Mouse (Mus musculus): ENCODE data around the gene Myo1e. TPM values are rescaled to one million over a fixed set of nuclear protein-coding genes. Genes with fewer than 3 reads are reported as not detected.

Myo1e gene
- polyA plus RNA-seq, 1 experiment from 2014 or later = 12.2 TPM

DNA sequence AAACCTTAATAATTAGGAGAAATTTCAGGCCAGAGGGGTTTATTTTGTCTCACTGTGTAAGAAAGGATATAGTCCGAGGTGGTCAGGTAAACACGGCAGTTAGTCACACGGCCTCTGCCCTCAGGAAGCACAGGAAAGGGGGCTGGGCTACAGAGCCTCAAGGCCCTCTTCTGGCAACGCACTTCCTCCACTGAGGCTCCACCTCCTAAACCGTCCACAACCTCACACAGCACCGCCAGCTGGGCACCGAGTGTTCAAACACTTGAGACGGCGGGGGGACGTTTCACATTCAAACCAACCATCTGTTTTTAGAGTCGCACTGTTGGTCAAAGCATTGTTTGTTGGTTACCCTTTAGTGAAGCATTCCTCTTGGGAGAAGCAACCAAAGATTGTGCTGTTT is 12.5 kb upstream of the Myo1e start:
- 76% methylated on average over 11 of the region's 11 CpGs for WGBS
- Histone ChIP-seq H3K4me1 (ENCODE audit: control insufficient read depth, insufficient read depth, low read length) (no peaks in the 10 kb centered on the region), H3K9ac (ENCODE audit: low read length) (no peak overlapping the region), H3K36me3 (ENCODE audit: control insufficient read depth, insufficient read depth) (no peaks in the 10 kb centered on the region), H3K4me2 (ENCODE audit: low read depth, low read length) (no peak overlapping the region), H3K9me3 (replicated peaks; ENCODE audit: control insufficient read depth, low read length) (no peaks in the 10 kb centered on the region), H3K27ac (ENCODE audit: low read length) (no peak overlapping the region), H3K4me3 (ENCODE audit: low read length) (no peak overlapping the region), H3K27me3 (ENCODE audit: control insufficient read depth, insufficient read depth, low read length) (no peaks in the 10 kb centered on the region)
- ATAC-seq (replicated peaks; ENCODE audit: extremely low read depth, insufficient read depth, low FRiP score) = no peak

DNA sequence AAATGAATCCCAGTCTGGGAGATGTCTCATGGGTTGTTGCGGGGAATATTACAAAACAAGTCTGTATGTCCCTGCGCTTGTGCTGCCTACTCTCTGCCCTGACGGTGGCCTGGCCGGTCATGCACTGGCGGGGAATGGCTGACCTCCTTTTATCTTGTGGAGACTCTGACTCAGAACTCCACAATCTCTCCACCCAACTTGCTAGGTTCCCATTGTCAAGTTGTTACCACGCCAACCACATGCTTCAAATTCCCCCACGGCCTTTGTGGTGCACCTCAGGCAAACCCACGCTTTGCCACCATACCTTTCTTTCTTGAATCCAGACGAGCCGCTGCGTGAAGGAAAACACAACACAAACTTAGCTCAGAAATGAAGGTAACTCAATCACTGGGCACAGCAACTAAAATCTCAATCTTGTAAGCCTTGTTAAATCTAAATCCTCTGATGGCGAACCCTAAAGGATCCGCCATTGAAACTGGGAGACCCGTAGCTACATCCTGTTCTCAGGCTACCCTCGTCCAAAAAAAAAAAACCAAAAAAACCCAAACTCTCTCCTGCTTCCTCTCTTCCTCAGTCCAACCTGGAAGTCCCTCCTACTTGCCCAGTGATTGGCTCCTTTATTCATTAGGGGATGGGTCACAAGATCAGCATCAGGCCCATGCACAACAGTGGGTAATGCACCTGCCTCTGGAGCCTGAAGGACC is 10.0 kb upstream of the Myo1e start:
- no peaks in the 10 kb centered on the region for H3K36me3 ChIP-seq (ENCODE audit: control insufficient read depth, insufficient read depth)
- 63% methylated on average over 15 of the region's 15 CpGs for WGBS
- ATAC-seq (replicated peaks; ENCODE audit: extremely low read depth, insufficient read depth, low FRiP score) = no peak
- no peaks in the 10 kb centered on the region for H3K9me3 ChIP-seq (replicated peaks; ENCODE audit: control insufficient read depth, low read length)
- no peaks in the 10 kb centered on the region for H3K4me1 ChIP-seq (ENCODE audit: control insufficient read depth, insufficient read depth, low read length)
- no peak overlapping the region for H3K9ac ChIP-seq (ENCODE audit: low read length)
- no peak overlapping the region for H3K4me3 ChIP-seq (ENCODE audit: low read length)
- H3K27me3 ChIP-seq (ENCODE audit: control insufficient read depth, insufficient read depth, low read length) = no peaks in the 10 kb centered on the region
- H3K4me2 ChIP-seq (ENCODE audit: low read depth, low read length) = no peak overlapping the region
- H3K27ac ChIP-seq (ENCODE audit: low read length) = no peak overlapping the region

DNA sequence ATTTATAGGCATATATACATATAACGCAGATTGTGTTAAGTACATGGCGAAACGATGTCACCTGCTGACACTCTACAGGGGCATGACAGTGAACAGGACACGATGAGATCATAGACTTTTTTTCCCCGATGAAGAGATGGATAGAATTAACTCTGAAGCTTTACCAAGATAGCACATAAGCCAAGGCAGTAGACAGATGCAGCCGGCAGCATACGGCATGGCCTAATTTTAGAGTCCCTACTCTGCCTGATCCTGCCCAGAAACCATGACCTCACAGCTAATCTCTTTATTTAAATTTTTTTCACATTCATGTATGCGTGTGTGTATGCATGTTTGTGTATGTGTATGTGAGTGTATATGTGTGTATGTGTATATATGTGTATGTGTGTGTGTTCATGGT is 9.2 kb upstream of the Myo1e start:
- Histone ChIP-seq H3K4me3 (ENCODE audit: low read length) (no peak overlapping the region), H3K4me2 (ENCODE audit: low read depth, low read length) (no peak overlapping the region), H3K27ac (ENCODE audit: low read length) (no peak overlapping the region), H3K27me3 (ENCODE audit: control insufficient read depth, insufficient read depth, low read length) (no peaks in the 10 kb centered on the region), H3K9me3 (replicated peaks; ENCODE audit: control insufficient read depth, low read length) (0 out of 2 replicates have a peak, but pooled peaks cover 3% of the 10 kb centered on the region), H3K4me1 (ENCODE audit: control insufficient read depth, insufficient read depth, low read length) (no peaks in the 10 kb centered on the region), H3K36me3 (ENCODE audit: control insufficient read depth, insufficient read depth) (no peaks in the 10 kb centered on the region), H3K9ac (ENCODE audit: low read length) (no peak overlapping the region)
- ATAC-seq (replicated peaks; ENCODE audit: extremely low read depth, insufficient read depth, low FRiP score) = 0 out of 2 replicates have a peak, but pooled peaks have one; percentile 55
- WGBS = 51% methylated on average over 8 of the region's 8 CpGs

DNA sequence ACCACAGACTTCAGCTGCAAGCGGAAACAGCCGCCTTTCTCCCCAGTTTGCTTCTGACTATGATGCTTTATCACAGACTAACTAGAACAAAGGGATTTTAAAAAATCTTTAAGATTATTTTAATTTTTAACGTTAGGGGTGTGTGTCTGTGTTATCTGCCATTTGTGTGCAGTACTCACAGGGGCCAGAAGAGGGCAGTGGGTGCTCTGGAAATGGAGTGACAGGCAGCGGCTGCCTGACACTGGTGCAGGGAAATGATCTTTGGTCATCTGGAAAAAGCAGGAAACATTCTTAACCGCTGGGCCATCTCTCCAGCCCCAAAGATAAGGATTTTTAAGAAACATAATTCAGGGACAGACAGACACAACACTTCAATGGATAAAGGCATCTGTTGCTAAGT is 4.4 kb upstream of the Myo1e start:
- 0 out of 2 replicates have a peak, but pooled peaks cover 3% of the 10 kb centered on the region for H3K9me3 ChIP-seq (replicated peaks; ENCODE audit: control insufficient read depth, low read length)
- no peak overlapping the region for H3K4me2 ChIP-seq (ENCODE audit: low read depth, low read length)
- ATAC-seq (replicated peaks; ENCODE audit: extremely low read depth, insufficient read depth, low FRiP score) = no peak
- H3K4me1 ChIP-seq (ENCODE audit: control insufficient read depth, insufficient read depth, low read length) = no peaks in the 10 kb centered on the region
- H3K9ac ChIP-seq (ENCODE audit: low read length) = no peak overlapping the region
- whole genome bisulfite sequencing = 54% methylated on average over 5 of the region's 5 CpGs
- no peak overlapping the region for H3K4me3 ChIP-seq (ENCODE audit: low read length)
- no peak overlapping the region for H3K27ac ChIP-seq (ENCODE audit: low read length)
- H3K36me3 ChIP-seq (ENCODE audit: control insufficient read depth, insufficient read depth) = no peaks in the 10 kb centered on the region
- no peaks in the 10 kb centered on the region for H3K27me3 ChIP-seq (ENCODE audit: control insufficient read depth, insufficient read depth, low read length)

DNA sequence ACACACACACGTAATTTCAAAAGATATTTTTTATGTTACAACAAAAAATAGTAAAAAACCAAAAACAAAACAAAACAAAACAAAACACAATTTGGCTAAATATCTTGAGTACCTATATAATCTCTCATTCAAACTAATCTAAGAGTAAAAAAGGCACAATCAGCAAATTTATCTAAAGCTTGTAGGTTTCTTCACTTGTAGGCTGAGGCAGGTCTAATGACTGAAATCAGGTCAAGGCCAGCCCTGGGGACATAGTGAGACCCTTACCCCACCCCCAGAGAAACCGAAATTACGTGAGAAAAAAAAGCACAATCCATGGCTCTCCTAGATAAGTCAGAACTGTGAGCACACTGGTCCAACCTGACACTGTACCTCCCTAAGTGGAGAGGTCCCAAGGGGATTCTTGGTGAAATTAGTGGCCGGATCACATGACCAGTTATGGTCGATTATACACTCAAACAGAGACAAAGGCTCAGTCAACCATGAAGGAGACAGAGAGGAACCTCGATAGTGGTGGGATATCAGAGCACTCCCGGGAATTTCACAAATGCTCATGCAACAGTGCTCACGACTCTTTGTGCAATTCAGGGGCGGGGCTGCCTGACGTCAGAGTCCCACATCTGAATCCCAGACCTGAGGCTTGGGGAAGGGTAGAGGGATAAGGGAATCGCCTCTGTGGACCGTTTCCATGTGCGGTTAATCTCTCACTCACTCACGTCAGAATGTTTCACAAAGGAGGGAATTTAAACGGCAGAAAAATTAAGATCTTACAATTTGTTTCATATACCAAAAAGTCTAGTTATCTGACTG is 3.7 kb upstream of the Myo1e start:
- no peak overlapping the region for H3K4me2 ChIP-seq (ENCODE audit: low read depth, low read length)
- H3K9me3 ChIP-seq (replicated peaks; ENCODE audit: control insufficient read depth, low read length) = 0 out of 2 replicates have a peak, but pooled peaks cover 3% of the 10 kb centered on the region
- H3K27me3 ChIP-seq (ENCODE audit: control insufficient read depth, insufficient read depth, low read length) = no peaks in the 10 kb centered on the region
- WGBS = 71% methylated on average over 15 of the region's 15 CpGs
- H3K36me3 ChIP-seq (ENCODE audit: control insufficient read depth, insufficient read depth) = no peaks in the 10 kb centered on the region
- no peak overlapping the region for H3K9ac ChIP-seq (ENCODE audit: low read length)
- H3K4me3 ChIP-seq (ENCODE audit: low read length) = no peak overlapping the region
- H3K27ac ChIP-seq (ENCODE audit: low read length) = no peak overlapping the region
- ATAC-seq (replicated peaks; ENCODE audit: extremely low read depth, insufficient read depth, low FRiP score) = no peak
- no peaks in the 10 kb centered on the region for H3K4me1 ChIP-seq (ENCODE audit: control insufficient read depth, insufficient read depth, low read length)

DNA sequence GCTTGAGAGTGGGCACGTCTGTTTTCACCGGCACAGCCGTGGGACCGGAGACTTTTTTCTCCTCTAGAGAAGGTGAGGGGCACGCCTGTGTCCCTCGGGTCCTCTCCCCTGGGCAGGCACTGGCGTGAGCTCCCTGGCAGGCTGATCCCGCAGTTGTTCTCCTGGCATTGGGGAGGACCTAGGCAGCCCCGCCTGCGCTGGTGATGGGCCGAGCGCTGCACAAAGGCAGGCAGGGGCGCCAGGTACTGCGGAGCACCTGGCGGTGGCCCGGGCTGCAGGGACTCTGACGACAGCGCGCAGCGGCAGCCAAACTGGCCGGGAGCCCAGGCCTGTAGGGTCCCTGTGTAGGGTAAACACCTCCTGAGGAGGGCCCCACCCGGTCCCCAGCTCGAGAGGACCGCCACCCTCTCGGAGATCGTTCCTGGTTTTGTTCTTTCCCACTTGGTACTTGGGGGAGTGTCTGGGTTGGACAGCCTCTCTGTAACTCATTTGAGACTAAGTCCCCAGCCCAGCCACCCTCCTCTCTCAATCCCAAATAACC is 901 bp downstream of the Myo1e start:
- peak overlapping the region; percentile 96 for H3K27ac ChIP-seq (ENCODE audit: low read length)
- H3K9me3 ChIP-seq (replicated peaks; ENCODE audit: control insufficient read depth, low read length) = no peaks in the 10 kb centered on the region
- H3K27me3 ChIP-seq (ENCODE audit: control insufficient read depth, insufficient read depth, low read length) = no peaks in the 10 kb centered on the region
- no peaks in the 10 kb centered on the region for H3K36me3 ChIP-seq (ENCODE audit: control insufficient read depth, insufficient read depth)
- peak overlapping the region; percentile 87 for H3K9ac ChIP-seq (ENCODE audit: low read length)
- ATAC-seq (replicated peaks; ENCODE audit: extremely low read depth, insufficient read depth, low FRiP score) = peak; percentile 38; the same call in 1 of the 2 replicates
- WGBS = under 1% methylated on average over 26 of the region's 26 CpGs
- 0 out of 2 replicates have a peak, but pooled peaks cover 3% of the 10 kb centered on the region for H3K4me1 ChIP-seq (ENCODE audit: control insufficient read depth, insufficient read depth, low read length)
- H3K4me3 ChIP-seq (ENCODE audit: low read length) = peak overlapping the region; percentile 79
- H3K4me2 ChIP-seq (ENCODE audit: low read depth, low read length) = peak overlapping the region; percentile 93

DNA sequence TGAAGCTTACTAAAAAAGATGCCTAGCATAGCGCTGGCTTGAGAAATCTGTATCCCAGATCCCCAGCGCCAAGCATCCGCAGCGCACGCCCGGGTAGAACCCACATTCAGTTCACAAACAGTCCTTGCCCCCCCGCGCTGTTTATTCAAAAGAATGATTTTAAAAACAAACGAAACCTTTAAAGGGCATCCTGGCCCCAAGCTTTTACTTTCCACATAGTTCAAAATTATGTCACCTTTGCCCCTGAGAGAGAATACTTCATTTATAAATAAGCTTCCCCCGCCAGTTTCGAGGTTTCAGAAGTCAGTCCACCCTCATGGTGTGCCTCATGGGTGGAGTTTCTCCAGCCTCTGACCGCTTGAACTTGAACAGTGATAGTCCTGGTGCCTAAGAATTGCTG is 1.6 kb downstream of the Myo1e start:
- peak overlapping the region; percentile 93 for H3K4me2 ChIP-seq (ENCODE audit: low read depth, low read length)
- H3K36me3 ChIP-seq (ENCODE audit: control insufficient read depth, insufficient read depth) = no peaks in the 10 kb centered on the region
- 0 out of 2 replicates have a peak, but pooled peaks cover 3% of the 10 kb centered on the region for H3K4me1 ChIP-seq (ENCODE audit: control insufficient read depth, insufficient read depth, low read length)
- no peak overlapping the region for H3K27ac ChIP-seq (ENCODE audit: low read length)
- 13% methylated on average over 12 of the region's 12 CpGs for WGBS
- ATAC-seq (replicated peaks; ENCODE audit: extremely low read depth, insufficient read depth, low FRiP score) = no peak
- no peaks in the 10 kb centered on the region for H3K27me3 ChIP-seq (ENCODE audit: control insufficient read depth, insufficient read depth, low read length)
- H3K9me3 ChIP-seq (replicated peaks; ENCODE audit: control insufficient read depth, low read length) = no peaks in the 10 kb centered on the region
- peak overlapping the region; percentile 79 for H3K4me3 ChIP-seq (ENCODE audit: low read length)
- H3K9ac ChIP-seq (ENCODE audit: low read length) = peak overlapping the region; percentile 87

DNA sequence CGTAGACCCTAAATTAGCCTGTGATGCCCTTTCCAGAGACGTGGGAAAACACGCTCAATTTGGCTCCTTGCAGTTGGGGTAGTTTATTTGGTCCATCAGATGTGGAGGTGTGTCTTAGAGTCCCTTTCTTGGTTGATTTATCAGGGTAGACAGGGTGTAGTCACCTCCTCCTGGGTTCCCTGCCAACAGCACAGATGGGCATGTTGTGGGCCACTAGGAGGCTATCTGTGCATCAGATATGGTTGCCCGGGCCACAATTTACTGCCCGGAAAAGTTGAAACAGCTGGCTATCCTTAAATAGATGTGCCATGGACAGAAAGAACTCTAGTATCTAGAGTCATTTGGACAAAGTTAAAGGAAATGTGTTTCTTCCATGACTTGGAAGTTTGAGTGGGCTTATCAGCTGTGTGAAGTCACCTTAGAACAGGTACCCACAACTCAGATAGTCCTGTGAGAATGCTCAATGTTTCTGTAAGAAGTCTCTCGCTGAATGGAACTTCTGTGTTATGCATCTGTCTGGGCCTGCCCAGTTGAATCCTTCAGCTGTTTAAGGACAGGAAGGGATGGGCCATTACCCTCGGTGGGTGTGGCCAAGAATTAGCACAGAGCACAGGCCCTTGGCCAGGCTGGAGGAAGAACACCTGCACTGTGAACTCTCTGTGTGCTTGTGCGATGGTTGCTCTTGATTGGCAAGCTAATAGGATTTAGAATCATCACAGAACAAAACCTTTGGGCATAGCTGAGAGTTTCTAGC is 2.3 kb downstream of the Myo1e start:
- Histone ChIP-seq H3K27me3 (ENCODE audit: control insufficient read depth, insufficient read depth, low read length) (no peaks in the 10 kb centered on the region), H3K4me2 (ENCODE audit: low read depth, low read length) (peak overlapping the region; percentile 93; the same call in 1 of the 2 replicates), H3K9ac (ENCODE audit: low read length) (no peak overlapping the region), H3K27ac (ENCODE audit: low read length) (no peak overlapping the region), H3K36me3 (ENCODE audit: control insufficient read depth, insufficient read depth) (no peaks in the 10 kb centered on the region), H3K4me3 (ENCODE audit: low read length) (no peak overlapping the region), H3K9me3 (replicated peaks; ENCODE audit: control insufficient read depth, low read length) (no peaks in the 10 kb centered on the region), H3K4me1 (ENCODE audit: control insufficient read depth, insufficient read depth, low read length) (0 out of 2 replicates have a peak, but pooled peaks cover 3% of the 10 kb centered on the region)
- WGBS = 69% methylated on average over 8 of the region's 8 CpGs
- no peak for ATAC-seq (replicated peaks; ENCODE audit: extremely low read depth, insufficient read depth, low FRiP score)

Data from heart, embryonic 16.5 days (tissue).